Mouse (Mus musculus) small intestine, adult 2 months (tissue): ENCODE measurements around the gene Ubr7.

Source experiments
- CTCF ChIP-seq: fragments of 200-500 bp; IDR thresholded peaks from 2 replicates; pipeline ENCODE4 v1.5.1; 2012; ENCODE audit warnings: low read depth, mild to moderate bottlenecking, control low read depth, inconsistent platforms, low read length, moderate library complexity, mixed read lengths; ENCODE audit not compliant: insufficient replicate concordance, insufficient read length; ENCODE audit errors: extremely low read depth
- POLR2A ChIP-seq: fragments of 200-500 bp; IDR thresholded peaks from 2 replicates; pipeline ENCODE4 v1.6.1; 2012; ENCODE audit warnings: low read depth, mild to moderate bottlenecking, control low read depth, inconsistent platforms, low read length, moderate library complexity

DNA sequence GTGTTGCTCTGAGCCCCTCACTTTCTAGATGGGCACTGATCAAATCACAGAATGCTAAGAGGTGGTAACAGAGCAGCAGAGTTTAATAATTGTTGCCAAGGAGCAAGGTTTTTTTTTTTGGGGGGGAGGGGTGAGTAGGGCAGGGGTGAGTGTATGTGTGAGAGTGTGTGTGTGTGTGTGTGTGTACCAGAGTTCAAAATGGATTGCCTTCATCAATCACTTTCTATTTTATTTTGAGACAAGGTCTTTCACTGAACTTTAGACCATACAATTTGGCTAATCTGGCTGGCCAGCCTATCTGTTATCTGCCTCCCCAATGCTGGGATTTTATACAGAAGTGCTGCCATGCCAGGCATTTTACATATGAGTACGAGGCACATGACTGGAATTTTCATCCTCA, 57.1 kb downstream of the Ubr7 start:
- no peak for TF ChIP-seq CTCF
- TF ChIP-seq POLR2A: no peak
